In the genomic region with DNA sequence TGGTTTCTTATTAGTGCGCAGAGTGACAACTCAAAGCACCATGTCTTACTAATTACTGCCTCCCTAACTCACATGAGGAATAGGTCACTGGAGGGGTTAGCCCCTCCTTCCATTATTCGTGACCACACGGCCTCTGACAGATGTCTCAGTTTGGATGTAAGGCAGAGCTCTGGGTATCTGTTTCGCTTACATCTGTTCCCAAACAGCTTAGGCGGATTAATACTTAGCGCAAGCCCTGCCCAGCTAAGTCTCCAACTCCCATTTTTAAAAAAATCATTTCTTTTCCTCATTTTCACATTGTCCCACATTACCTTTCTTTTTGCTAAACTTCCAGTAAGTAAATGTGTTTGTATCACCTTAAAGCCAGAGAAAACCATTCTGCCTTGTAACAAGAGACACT, we compare ENCODE assay signal across 22 mouse cellular contexts. TPM values are rescaled to one million over a fixed set of nuclear protein-coding genes. Genes with fewer than 3 reads are reported as not detected.
DNase-seq lines count a peak whose midpoint lies in the region; ATAC-seq and TF ChIP-seq lines count a peak whose summit lies in the region.
"Had no signal": no experiment of that assay in that cellular context is flagged by ENCODE, and none has a peak within 500 bp of the region (broad histone marks: within the 10 kb centered on the region; RNA-seq: fewer than 3 reads in every experiment).

No protein-coding gene starts in this region.

- intact Hi-C loops in heart, postnatal 14 days (cut with DNase I) = no loop called here

- H3K4me3 ChIP-seq in hindbrain, embryonic 11.5 days (ENCODE audit: low read depth, low read length) = no peak overlapping the region
- H3K4me3 ChIP-seq in hindbrain, embryonic 14.5 days (replicated peaks; ENCODE audit: low read length) = no peak overlapping the region
- no peak overlapping the region for H3K4me3 ChIP-seq in embryonic facial prominence, embryonic 14.5 days (ENCODE audit: low read depth, low read length)
- no peak overlapping the region for H3K4me3 ChIP-seq in thymus, adult 2 months (ENCODE audit: control insufficient read depth, insufficient read depth, low read length)
- H3K4me3 ChIP-seq: forebrain, embryonic 10.5 days; layer of hippocampus, adult 2 months; limb, embryonic 15.5 days; liver, embryonic 15.5 days had no signal

- no peaks in the 10 kb centered on the region for H3K27me3 ChIP-seq in hindbrain, embryonic 11.5 days (ENCODE audit: control insufficient read depth, insufficient read depth, low read length)
- H3K27me3 ChIP-seq in hindbrain, embryonic 14.5 days (ENCODE audit: control insufficient read depth, insufficient read depth, low read length) = no peaks in the 10 kb centered on the region
- no peaks in the 10 kb centered on the region for H3K27me3 ChIP-seq in embryonic facial prominence, embryonic 14.5 days (replicated peaks; ENCODE audit: control insufficient read depth, insufficient read depth, low read length)
- no peaks in the 10 kb centered on the region for H3K27me3 ChIP-seq in thymus, adult 2 months (ENCODE audit: control insufficient read depth, insufficient read depth, low read length)
- H3K27me3 ChIP-seq: limb, embryonic 15.5 days; liver, embryonic 15.5 days had no signal

- no peaks in the 10 kb centered on the region for H3K4me1 ChIP-seq in hindbrain, embryonic 11.5 days (replicated peaks; ENCODE audit: control insufficient read depth, insufficient read depth, low read length)
- no peaks in the 10 kb centered on the region for H3K4me1 ChIP-seq in hindbrain, embryonic 14.5 days (replicated peaks; ENCODE audit: control insufficient read depth, insufficient read depth, low read length)
- no peaks in the 10 kb centered on the region for H3K4me1 ChIP-seq in embryonic facial prominence, embryonic 14.5 days (ENCODE audit: control insufficient read depth, insufficient read depth, low read length)
- no peaks in the 10 kb centered on the region for H3K4me1 ChIP-seq in thymus, adult 2 months (replicated peaks; ENCODE audit: control insufficient read depth, insufficient read depth, low read length)
- H3K4me1 ChIP-seq: limb, embryonic 15.5 days; liver, embryonic 15.5 days had no signal

- DNase-seq in hindbrain, embryonic 11.5 days (ENCODE audit: low spot score) = peak; percentile 49
- no peak for DNase-seq in hindbrain, embryonic 14.5 days (ENCODE audit: low spot score)
- DNase-seq in embryo, embryonic 10.5 days (ENCODE audit: low spot score) = peak; percentile 72
- DNase-seq in embryonic facial prominence, embryonic 14.5 days (ENCODE audit: low spot score) = peak; percentile 73
- peak; percentile 51 for DNase-seq in retina, postnatal 7 days (ENCODE audit: low read depth, low spot score)
- no peak for DNase-seq in thymus, adult 2 months
- DNase-seq in heart, postnatal 14 days = no peak
- DNase-seq: B cell, adult 2 months; cerebellum, adult 2 months; cerebellum, postnatal 36 days; gastrocnemius, postnatal 36 days; kidney, adult 8-10 months; kidney, postnatal 14 days; thymus, postnatal 4 days had no signal

- ATAC-seq in hindbrain, embryonic 11.5 days (ENCODE audit: low FRiP score) = peak; percentile 65
- no peak for ATAC-seq in hindbrain, embryonic 14.5 days (ENCODE audit: low FRiP score)
- peak; percentile 91 for ATAC-seq in embryonic facial prominence, embryonic 14.5 days (ENCODE audit: low read depth)

- H3K9ac ChIP-seq in hindbrain, embryonic 11.5 days (ENCODE audit: low read depth, low read length) = no peak overlapping the region
- no peak overlapping the region for H3K9ac ChIP-seq in hindbrain, embryonic 14.5 days
- no peak overlapping the region for H3K9ac ChIP-seq in embryonic facial prominence, embryonic 14.5 days (ENCODE audit: low read depth, low read length)
- H3K9ac ChIP-seq: limb, embryonic 15.5 days; liver, embryonic 15.5 days had no signal

- H3K36me3 ChIP-seq in hindbrain, embryonic 11.5 days (ENCODE audit: control insufficient read depth, insufficient read depth, low read length) = no peaks in the 10 kb centered on the region
- H3K36me3 ChIP-seq in hindbrain, embryonic 14.5 days (replicated peaks; ENCODE audit: control insufficient read depth, insufficient read depth) = no peaks in the 10 kb centered on the region
- H3K36me3 ChIP-seq in embryonic facial prominence, embryonic 14.5 days (ENCODE audit: control insufficient read depth, insufficient read depth, low read length) = no peaks in the 10 kb centered on the region
- H3K36me3 ChIP-seq in thymus, adult 2 months (ENCODE audit: control insufficient read depth, insufficient read depth, low read length) = no peaks in the 10 kb centered on the region
- H3K36me3 ChIP-seq: forebrain, embryonic 10.5 days; limb, embryonic 15.5 days; liver, embryonic 15.5 days had no signal

- no peak overlapping the region for H3K27ac ChIP-seq in hindbrain, embryonic 11.5 days (ENCODE audit: low read depth, low read length)
- no peak overlapping the region for H3K27ac ChIP-seq in hindbrain, embryonic 14.5 days
- no peak overlapping the region for H3K27ac ChIP-seq in embryonic facial prominence, embryonic 14.5 days (replicated peaks; ENCODE audit: low read depth, low read length)
- H3K27ac ChIP-seq in thymus, adult 2 months (ENCODE audit: control insufficient read depth, insufficient read depth, low read length) = no peak overlapping the region
- H3K27ac ChIP-seq: forebrain, embryonic 10.5 days; layer of hippocampus, adult 2 months; limb, embryonic 15.5 days; liver, embryonic 15.5 days had no signal

- TF ChIP-seq CTCF in thymus, adult 2 months (IDR thresholded peaks at IDR 0.05; ENCODE audit: borderline replicate concordance, control insufficient read depth, extremely low read depth, insufficient read depth, low read length, poor library complexity) = no peak

- H3K9me3 ChIP-seq in hindbrain, embryonic 11.5 days (ENCODE audit: control insufficient read depth, low read length) = no peaks in the 10 kb centered on the region
- no peaks in the 10 kb centered on the region for H3K9me3 ChIP-seq in hindbrain, embryonic 14.5 days (ENCODE audit: control insufficient read depth, low read length)
- no peaks in the 10 kb centered on the region for H3K9me3 ChIP-seq in embryonic facial prominence, embryonic 14.5 days (ENCODE audit: control insufficient read depth, low read length)
- H3K9me3 ChIP-seq: forebrain, embryonic 10.5 days; limb, embryonic 15.5 days; liver, embryonic 15.5 days had no signal

- TF ChIP-seq POLR2A in thymus, adult 2 months (IDR thresholded peaks at IDR 0.05; ENCODE audit: control insufficient read depth, extremely low read depth, insufficient read depth, low read length, poor library complexity) = no peak

- 24% methylated on average over 6 of the region's 6 CpGs for WGBS in hindbrain, embryonic 11.5 days
- 34% methylated on average over 6 of the region's 6 CpGs for WGBS in hindbrain, embryonic 14.5 days
- WGBS in embryonic facial prominence, embryonic 14.5 days = 26% methylated on average over 6 of the region's 6 CpGs
- 88% methylated on average over 6 of the region's 6 CpGs for WGBS in thymus, adult 2 months

- H3K4me2 ChIP-seq in hindbrain, embryonic 11.5 days (replicated peaks; ENCODE audit: low read depth, low read length) = no peak overlapping the region
- no peak overlapping the region for H3K4me2 ChIP-seq in hindbrain, embryonic 14.5 days (replicated peaks)
- no peak overlapping the region for H3K4me2 ChIP-seq in embryonic facial prominence, embryonic 14.5 days (ENCODE audit: low read depth, low read length)
- H3K4me2 ChIP-seq: limb, embryonic 15.5 days; liver, embryonic 15.5 days had no signal

RNA-seq across cellular contexts. Expression of a gene that starts 34.9 kb away (rescaled TPM):
- 31.7 and 32.4 TPM in 2 replicates for polyA plus RNA-seq in hindbrain, embryonic 11.5 days (2014; fragmentation: Nextera tagmentation; extraction: Ambion mirVana)
- 35.4 and 38.0 TPM in 2 replicates for polyA plus RNA-seq in hindbrain, embryonic 14.5 days (2014; fragmentation: Nextera tagmentation; extraction: Ambion mirVana)
- polyA plus RNA-seq in embryonic facial prominence, embryonic 14.5 days (2014; fragmentation: Nextera tagmentation; extraction: Ambion mirVana) = 4.2 and 5.0 TPM in 2 replicates
- polyA plus RNA-seq in thymus, adult 2 months (2012; rRNA removed) = not detected in 2 replicates
- not detected for total RNA-seq in heart, postnatal 14 days (2021)
- total RNA-seq: gastrocnemius, postnatal 36 days; megakaryocyte progenitor cell, adult 5-6 weeks; monocyte, adult 5-6 weeks had no signal
- polyA plus RNA-seq: heart, postnatal 0 days; limb, embryonic 15.5 days; liver, embryonic 15.5 days; lung, embryonic 16.5 days had no signal

RNA-seq across cellular contexts. Expression of a gene that starts 34.9 kb away (rescaled TPM):
- 2.0 and 2.9 TPM in 2 replicates for polyA plus RNA-seq in hindbrain, embryonic 11.5 days (2014; fragmentation: Nextera tagmentation; extraction: Ambion mirVana)
- 1.2 and 1.7 TPM in 2 replicates for polyA plus RNA-seq in hindbrain, embryonic 14.5 days (2014; fragmentation: Nextera tagmentation; extraction: Ambion mirVana)
- polyA plus RNA-seq in embryonic facial prominence, embryonic 14.5 days (2014; fragmentation: Nextera tagmentation; extraction: Ambion mirVana) = 0.88 and 1.2 TPM in 2 replicates
- polyA plus RNA-seq in thymus, adult 2 months (2012; rRNA removed) = 1.3 and 1.6 TPM in 2 replicates
- total RNA-seq in heart, postnatal 14 days (2021) = under 1 TPM; 0.34 to 0.36 TPM

Comparison
In these comparisons a context has a peak if more than half of its experiments do, and no peak if none do; other contexts are left out.
1. DNase-seq: peak in hindbrain, embryonic 11.5 days (single experiment), embryo, embryonic 10.5 days (single experiment), embryonic facial prominence, embryonic 14.5 days (single experiment) and retina, postnatal 7 days (single experiment); none in hindbrain, embryonic 14.5 days (single experiment), thymus, adult 2 months (single experiment) and heart, postnatal 14 days (0 of 2).